Mouse (Mus musculus): ENCODE data around the gene 9530003J23Rik.
"Not testable (repeated sequence)": the region's sequence is repeated elsewhere in the genome, so short reads cannot be mapped to it uniquely, and the experiment has no call there.

The 9530003J23Rik gene

GRCm38 (mm10) chr10:117238603-117239002 is at the start of gene 9530003J23Rik:
Gene 9530003J23Rik (minus strand): TSS chr10:117238703.
- no peak for TF ChIP-seq POU5F1 (IDR thresholded peaks at IDR 0.05; ENCODE audit: borderline replicate concordance, low read length)
- no peak for TF ChIP-seq NANOG (IDR thresholded peaks at IDR 0.05; ENCODE audit: borderline replicate concordance, low read length)
- TF ChIP-seq CTCF (conservative IDR thresholded peaks at IDR 0.05; ENCODE audit: low read length) = no peak
- H3K27me3 ChIP-seq (ENCODE audit: insufficient read depth, low read length) = peaks cover 3% of the 10 kb centered on the region
- no peaks in the 10 kb centered on the region for H3K36me3 ChIP-seq (ENCODE audit: insufficient read depth, low read length)
- no peak within 1 kb of the TSS for H3K4me3 ChIP-seq (replicated peaks; ENCODE audit: low read length)
- H3K4me1 ChIP-seq (replicated peaks; ENCODE audit: low read depth, low read length) = no peaks in the 10 kb centered on the region; the same call in 1 of the 2 replicates
- H3K9me3 ChIP-seq (ENCODE audit: low read length) = no peaks in the 10 kb centered on the region

GRCm38 (mm10) chr10:117287226-117287850 is 48.8 kb upstream of the 9530003J23Rik start:
- no peaks in the 10 kb centered on the region for H3K36me3 ChIP-seq (ENCODE audit: insufficient read depth, low read length)

GRCm38 (mm10) chr10:117286366-117286970 is 48.0 kb upstream of the 9530003J23Rik start:
- peaks cover 9% of the 10 kb centered on the region; the same call in 1 of the 2 replicates for H3K9me3 ChIP-seq (ENCODE audit: low read length)
- peaks cover 8% of the 10 kb centered on the region; the same call in 1 of the 2 replicates for H3K27me3 ChIP-seq (ENCODE audit: insufficient read depth, low read length)
- TF ChIP-seq NANOG (IDR thresholded peaks at IDR 0.05; ENCODE audit: borderline replicate concordance, low read length) = no peak
- no peak overlapping the region for H3K4me3 ChIP-seq (replicated peaks; ENCODE audit: low read length)
- no peaks in the 10 kb centered on the region for H3K4me1 ChIP-seq (replicated peaks; ENCODE audit: low read depth, low read length)
- no peaks in the 10 kb centered on the region for H3K36me3 ChIP-seq (ENCODE audit: insufficient read depth, low read length)

More at GRCm38 (mm10) chr10:117287226-117287850, 48.8 kb upstream of the 9530003J23Rik start:
- H3K9me3 ChIP-seq (ENCODE audit: low read length) = peaks cover 9% of the 10 kb centered on the region; the same call in 1 of the 2 replicates
- no peaks in the 10 kb centered on the region for H3K4me1 ChIP-seq (replicated peaks; ENCODE audit: low read depth, low read length)
- H3K27me3 ChIP-seq (ENCODE audit: insufficient read depth, low read length) = peaks cover 3% of the 10 kb centered on the region; the same call in 1 of the 2 replicates
- TF ChIP-seq NANOG (IDR thresholded peaks at IDR 0.05; ENCODE audit: borderline replicate concordance, low read length) (no peak), POU5F1 (IDR thresholded peaks at IDR 0.05; ENCODE audit: borderline replicate concordance, low read length) (no peak), CTCF (conservative IDR thresholded peaks at IDR 0.05; ENCODE audit: low read length) (no peak)
- no peak overlapping the region for H3K4me3 ChIP-seq (replicated peaks; ENCODE audit: low read length)

- not testable (repeated sequence) for H3K4me3 ChIP-seq (replicated peaks; ENCODE audit: low read length); H3K4me1 ChIP-seq (replicated peaks; ENCODE audit: low read depth, low read length); H3K9me3 ChIP-seq (ENCODE audit: low read length); H3K36me3 ChIP-seq (ENCODE audit: insufficient read depth, low read length); H3K27me3 ChIP-seq (ENCODE audit: insufficient read depth, low read length)
Measured at GRCm38 (mm10) chr10:117285584-117285983, 47.1 kb upstream of the 9530003J23Rik start.

GRCm38 (mm10) chr10:117284578-117285520 is 46.3 kb upstream of the 9530003J23Rik start:
- H3K36me3 ChIP-seq (ENCODE audit: insufficient read depth, low read length) = no peaks in the 10 kb centered on the region
- TF ChIP-seq CTCF (conservative IDR thresholded peaks at IDR 0.05; ENCODE audit: low read length) = no peak
- TF ChIP-seq POU5F1 (IDR thresholded peaks at IDR 0.05; ENCODE audit: borderline replicate concordance, low read length) = no peak
- no peak for TF ChIP-seq NANOG (IDR thresholded peaks at IDR 0.05; ENCODE audit: borderline replicate concordance, low read length)
- peaks cover 9% of the 10 kb centered on the region; the same call in 1 of the 2 replicates for H3K9me3 ChIP-seq (ENCODE audit: low read length)
- peaks cover 8% of the 10 kb centered on the region; the same call in 1 of the 2 replicates for H3K27me3 ChIP-seq (ENCODE audit: insufficient read depth, low read length)
- H3K4me3 ChIP-seq (replicated peaks; ENCODE audit: low read length) = no peak overlapping the region
- H3K4me1 ChIP-seq (replicated peaks; ENCODE audit: low read depth, low read length) = no peaks in the 10 kb centered on the region

- TF ChIP-seq CTCF (conservative IDR thresholded peaks at IDR 0.05; ENCODE audit: low read length) (no peak), NANOG (IDR thresholded peaks at IDR 0.05; ENCODE audit: borderline replicate concordance, low read length) (no peak), POU5F1 (IDR thresholded peaks at IDR 0.05; ENCODE audit: borderline replicate concordance, low read length) (no peak)
- Histone ChIP-seq H3K27me3 (ENCODE audit: insufficient read depth, low read length) (peaks cover 8% of the 10 kb centered on the region; the same call in 1 of the 2 replicates), H3K4me3 (replicated peaks; ENCODE audit: low read length) (no peak overlapping the region), H3K36me3 (ENCODE audit: insufficient read depth, low read length) (no peaks in the 10 kb centered on the region), H3K9me3 (ENCODE audit: low read length) (peaks cover 9% of the 10 kb centered on the region; the same call in 1 of the 2 replicates), H3K4me1 (replicated peaks; ENCODE audit: low read depth, low read length) (no peaks in the 10 kb centered on the region)
Measured at GRCm38 (mm10) chr10:117283871-117284577, 45.5 kb upstream of the 9530003J23Rik start.

- not testable (repeated sequence) for H3K9me3 ChIP-seq (ENCODE audit: low read length); H3K27me3 ChIP-seq (ENCODE audit: insufficient read depth, low read length); H3K4me1 ChIP-seq (replicated peaks; ENCODE audit: low read depth, low read length); H3K4me3 ChIP-seq (replicated peaks; ENCODE audit: low read length); H3K36me3 ChIP-seq (ENCODE audit: insufficient read depth, low read length)
Measured at GRCm38 (mm10) chr10:117283196-117283595, 44.7 kb upstream of the 9530003J23Rik start.

- TF ChIP-seq NANOG (IDR thresholded peaks at IDR 0.05; ENCODE audit: borderline replicate concordance, low read length) (no peak), POU5F1 (IDR thresholded peaks at IDR 0.05; ENCODE audit: borderline replicate concordance, low read length) (no peak), CTCF (conservative IDR thresholded peaks at IDR 0.05; ENCODE audit: low read length) (no peak)
- H3K4me1 ChIP-seq (replicated peaks; ENCODE audit: low read depth, low read length) = no peaks in the 10 kb centered on the region
- H3K36me3 ChIP-seq (ENCODE audit: insufficient read depth, low read length) = no peaks in the 10 kb centered on the region
- peaks cover 3% of the 10 kb centered on the region; the same call in 1 of the 2 replicates for H3K9me3 ChIP-seq (ENCODE audit: low read length)
- H3K27me3 ChIP-seq (ENCODE audit: insufficient read depth, low read length) = peaks cover 8% of the 10 kb centered on the region; the same call in 1 of the 2 replicates
- H3K4me3 ChIP-seq (replicated peaks; ENCODE audit: low read length) = no peak overlapping the region
Measured at GRCm38 (mm10) chr10:117282551-117282950, 44.0 kb upstream of the 9530003J23Rik start.

Data from E14TG2a.4 (cell line).